Mouse (Mus musculus) limb, embryonic 14.5 days (tissue): ENCODE results near the gene Pxdn. TPM values are rescaled to one million over a fixed set of nuclear protein-coding genes. Genes with fewer than 3 reads are reported as not detected.

Source experiments
- ATAC-seq: fragments of 200-750 bp; cut with Nextera tagmentation; 2 replicates; pipeline ENCODE4 v1.8.0; 2017; ENCODE audit warnings: low read depth, moderate number of reproducible peaks, moderate TSS enrichment; ENCODE audit not compliant: low FRiP score
- DNase-seq: peaks from one replicate; pipeline ENCODE4 v3.0.0-alpha.2; 2015; ENCODE audit warnings: low spot score
- H3K27ac ChIP-seq: fragments of 300-500 bp; sonication (generic); replicated peaks from 2 replicates; pipeline ENCODE4 v1.5.1; 2014; ENCODE audit warnings: low read depth, mild to moderate bottlenecking, low read length, moderate library complexity, mixed read lengths
- H3K27me3 ChIP-seq: fragments of 300-500 bp; sonication (generic); 2 replicates; pipeline ENCODE4 v1.6.1; 2014; ENCODE audit warnings: low read length, mixed read lengths; ENCODE audit not compliant: control insufficient read depth, insufficient read depth
- H3K36me3 ChIP-seq: fragments of 300-500 bp; sonication (generic); 2 replicates; pipeline ENCODE4 v1.6.1; 2014; ENCODE audit warnings: mild to moderate bottlenecking, low read length, moderate library complexity, mixed read lengths; ENCODE audit not compliant: control insufficient read depth, insufficient read depth
- H3K4me1 ChIP-seq: fragments of 300-500 bp; sonication (generic); 2 replicates; pipeline ENCODE4 v1.6.1; 2014; ENCODE audit warnings: antibody characterized with exemption, low read length, mixed read lengths; ENCODE audit not compliant: control insufficient read depth, insufficient read depth
- H3K4me2 ChIP-seq: fragments of 300-500 bp; sonication (generic); replicated peaks from 2 replicates; pipeline ENCODE4 v1.6.1; 2014; ENCODE audit warnings: low read depth, mild to moderate bottlenecking, low read length, moderate library complexity; ENCODE audit not compliant: severe bottlenecking
- H3K4me3 ChIP-seq: fragments of 300-500 bp; sonication (generic); replicated peaks from 2 replicates; pipeline ENCODE4 v1.5.1; 2014; ENCODE audit warnings: low read length
- H3K9ac ChIP-seq: fragments of 300-500 bp; sonication (generic); 2 replicates; pipeline ENCODE4 v1.6.1; 2014; ENCODE audit warnings: mild to moderate bottlenecking, low read depth, low read length, moderate library complexity; ENCODE audit not compliant: severe bottlenecking
- H3K9me3 ChIP-seq: fragments of 300-500 bp; sonication (generic); 2 replicates; pipeline ENCODE4 v1.6.1; 2016; ENCODE audit warnings: low read length; ENCODE audit not compliant: control insufficient read depth
- POLR2A ChIP-seq: fragments of 200-500 bp; IDR thresholded peaks from 2 replicates; pipeline ENCODE4 v1.8.0; 2012; ENCODE audit warnings: inconsistent platforms, mild to moderate bottlenecking, moderate library complexity, borderline replicate concordance; ENCODE audit not compliant: insufficient read depth, insufficient read length; ENCODE audit errors: extremely low read depth
- WGBS: fragments of 180-500 bp; shearing (Covaris S2); extraction: QIAGEN DNeasy Blood & Tissue Kit; methylation state at CpG from one replicate; pipeline ENCODE4 v1.1.7; 2014; 5-methylcytosine and 5-hydroxymethylcytosine counted together
- polyA plus RNA-seq, 2 experiments: library from polyadenylated mRNA; depleted of rRNA in 1 of 2; stranded (reverse) in 1 of 2; unstranded in 1 of 2; fragments of >200 nt; fragmentation: Nextera tagmentation in 1 of 2; extraction: Ambion mirVana in 1 of 2; gene quantifications; 2 replicates each; pipeline versions ENCODE4 v1.2.1 to v1.2.3; 2012 to 2014

The Pxdn gene
- polyA plus RNA-seq, 2 experiments, result 145 to 175 TPM

GRCm38 (mm10) chr12:30040150-30040549, 102.7 kb downstream of the Pxdn start:
- WGBS, result 23% methylated on average over 4 of the region's 4 CpGs
- H3K9ac ChIP-seq, result no peak overlapping the region
- H3K4me1 ChIP-seq, result no peaks in the 10 kb centered on the region; the same call in 1 of the 2 replicates
- no peak overlapping the region for H3K4me3 ChIP-seq
- H3K4me2 ChIP-seq, result no peak overlapping the region
- H3K27ac ChIP-seq, result no peak overlapping the region
- no peaks in the 10 kb centered on the region for H3K9me3 ChIP-seq
- ATAC-seq, result no peak
- no peaks in the 10 kb centered on the region for H3K27me3 ChIP-seq
- DNase-seq, result peak; percentile 47
- H3K36me3 ChIP-seq, result no peaks in the 10 kb centered on the region
- no peak for TF ChIP-seq POLR2A

GRCm38 (mm10) chr12:30048848-30049247, 111.4 kb downstream of the Pxdn start:
- H3K36me3 ChIP-seq, result no peaks in the 10 kb centered on the region
- 89% methylated on average over 6 of the region's 6 CpGs for WGBS
- no peak for TF ChIP-seq POLR2A
- H3K9me3 ChIP-seq, result no peaks in the 10 kb centered on the region
- no peak overlapping the region for H3K4me3 ChIP-seq
- H3K4me2 ChIP-seq, result no peak overlapping the region
- no peaks in the 10 kb centered on the region for H3K27me3 ChIP-seq
- no peak overlapping the region for H3K9ac ChIP-seq
- ATAC-seq (no peak), DNase-seq (no peak)
- no peak overlapping the region for H3K27ac ChIP-seq
- H3K4me1 ChIP-seq, result no peaks in the 10 kb centered on the region

GRCm38 (mm10) chr12:30049818-30050217, 112.4 kb downstream of the Pxdn start:
- no peak for ATAC-seq
- Histone ChIP-seq H3K4me2 (no peak overlapping the region), H3K36me3 (no peaks in the 10 kb centered on the region), H3K4me3 (no peak overlapping the region), H3K9me3 (no peaks in the 10 kb centered on the region), H3K9ac (no peak overlapping the region), H3K27me3 (no peaks in the 10 kb centered on the region), H3K27ac (no peak overlapping the region), H3K4me1 (no peaks in the 10 kb centered on the region)
- no peak for DNase-seq
- WGBS, result 83% methylated on average over 9 of the region's 9 CpGs
- TF ChIP-seq POLR2A, result no peak

- no peak overlapping the region for H3K27ac ChIP-seq
- no peaks in the 10 kb centered on the region for H3K36me3 ChIP-seq
- H3K9me3 ChIP-seq, result no peaks in the 10 kb centered on the region
- DNase-seq (peak; percentile 60), ATAC-seq (no peak)
- H3K4me1 ChIP-seq, result no peaks in the 10 kb centered on the region
- 20% methylated on average over 4 of the region's 4 CpGs for WGBS
- H3K4me2 ChIP-seq, result no peak overlapping the region
- H3K27me3 ChIP-seq, result no peaks in the 10 kb centered on the region
- H3K4me3 ChIP-seq, result no peak overlapping the region
- H3K9ac ChIP-seq, result no peak overlapping the region
- no peak for TF ChIP-seq POLR2A
Measured at GRCm38 (mm10) chr12:30050235-30050634, 112.8 kb downstream of the Pxdn start.

GRCm38 (mm10) chr12:30054761-30055540, 117.5 kb downstream of the Pxdn start:
- Histone ChIP-seq H3K4me3 (no peak overlapping the region), H3K36me3 (no peaks in the 10 kb centered on the region), H3K4me2 (no peak overlapping the region), H3K4me1 (peaks cover 8% of the 10 kb centered on the region; the same call in 1 of the 2 replicates), H3K27me3 (no peaks in the 10 kb centered on the region), H3K9me3 (no peaks in the 10 kb centered on the region), H3K9ac (no peak overlapping the region), H3K27ac (no peak overlapping the region)
- ATAC-seq, result no peak
- 84% methylated on average over 11 of the region's 11 CpGs for WGBS
- no peak for TF ChIP-seq POLR2A
- DNase-seq, result no peak
